Mouse (Mus musculus): ENCODE measurements around the gene Krt25. TPM values are rescaled to one million over a fixed set of nuclear protein-coding genes. Genes with fewer than 3 reads are reported as not detected.
A peak's percentile ranks its signal among the peaks of the same experiment; 100 is the strongest.

Krt25 gene
- polyA plus RNA-seq, 1 experiment from 2014 or later, result 0.12 TPM

GRCm38 (mm10) chr11:99292846-99293245 is 29.9 kb downstream of the Krt25 start:
- Histone ChIP-seq H3K4me3 (ENCODE audit: low read depth, low read length) (no peak overlapping the region), H3K36me3 (ENCODE audit: control insufficient read depth, insufficient read depth, low read length) (no peaks in the 10 kb centered on the region), H3K9ac (ENCODE audit: low read length) (no peak overlapping the region), H3K9me3 (ENCODE audit: control insufficient read depth, low read length) (no peaks in the 10 kb centered on the region), H3K27me3 (ENCODE audit: control insufficient read depth, insufficient read depth, low read length) (no peaks in the 10 kb centered on the region), H3K4me1 (replicated peaks; ENCODE audit: control insufficient read depth, insufficient read depth) (no peaks in the 10 kb centered on the region), H3K27ac (replicated peaks) (no peak overlapping the region), H3K4me2 (replicated peaks; ENCODE audit: low read depth) (no peak overlapping the region)
- WGBS, result 58% methylated on average over 5 of the region's 5 CpGs
- no peak for ATAC-seq (ENCODE audit: low FRiP score, low TSS enrichment)
- TF ChIP-seq CTCF (IDR thresholded peaks at IDR 0.05; ENCODE audit: low read depth) (peak; percentile 80), EP300 (optimal IDR thresholded peaks at IDR 0.05) (no peak)
- peak; percentile 41 for DNase-seq (ENCODE audit: low spot score)

DNA sequence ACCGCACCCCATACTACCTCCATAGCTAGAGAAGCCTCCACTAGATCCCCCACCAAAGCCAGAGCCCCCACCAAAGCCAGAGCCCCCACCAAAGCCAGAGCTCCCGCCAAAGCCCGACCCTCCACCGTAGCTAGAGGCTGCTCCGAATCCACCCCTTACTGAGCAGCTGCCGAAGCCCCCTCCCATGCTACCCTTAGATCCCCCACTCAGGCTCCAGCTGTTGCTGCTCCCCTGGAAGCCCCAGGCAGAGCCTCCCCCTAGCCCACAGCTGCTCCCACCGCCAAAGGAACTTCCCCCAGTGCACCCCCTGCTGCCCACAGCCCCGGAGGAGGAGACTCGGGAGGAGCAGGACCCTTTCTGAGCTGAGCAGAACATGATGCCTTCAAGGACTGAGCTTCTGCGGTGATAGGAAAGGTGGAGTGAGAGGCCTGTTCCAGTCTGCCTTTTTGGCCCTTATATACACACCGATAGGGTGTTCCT is 37.9 kb downstream of the Krt25 start, which contains the start of gene Krt24:
Gene Krt24 (minus strand): TSS at position 430 of the 480 bp plus-strand sequence.
- H3K9ac ChIP-seq (ENCODE audit: low read length), result no peak within 1 kb of the TSS
- no peaks in the 10 kb centered on the region for H3K4me1 ChIP-seq (replicated peaks; ENCODE audit: control insufficient read depth, insufficient read depth)
- DNase-seq (ENCODE audit: low spot score) (no peak), ATAC-seq (ENCODE audit: low FRiP score, low TSS enrichment) (no peak)
- no peaks in the 10 kb centered on the region for H3K9me3 ChIP-seq (ENCODE audit: control insufficient read depth, low read length)
- no peaks in the 10 kb centered on the region for H3K36me3 ChIP-seq (ENCODE audit: control insufficient read depth, insufficient read depth, low read length)
- no peak within 1 kb of the TSS for H3K27ac ChIP-seq (replicated peaks)
- H3K27me3 ChIP-seq (ENCODE audit: control insufficient read depth, insufficient read depth, low read length), result no peaks in the 10 kb centered on the region
- H3K4me3 ChIP-seq (ENCODE audit: low read depth, low read length), result no peak within 1 kb of the TSS
- no peak within 1 kb of the TSS for H3K4me2 ChIP-seq (replicated peaks; ENCODE audit: low read depth)
- TF ChIP-seq EP300 (optimal IDR thresholded peaks at IDR 0.05) (no peak), CTCF (IDR thresholded peaks at IDR 0.05; ENCODE audit: low read depth) (no peak)
- 43% methylated on average over 11 of the region's 11 CpGs for WGBS

- H3K36me3 ChIP-seq (ENCODE audit: control insufficient read depth, insufficient read depth, low read length), result no peaks in the 10 kb centered on the region
- no peak for TF ChIP-seq EP300 (optimal IDR thresholded peaks at IDR 0.05)
- TF ChIP-seq CTCF (IDR thresholded peaks at IDR 0.05; ENCODE audit: low read depth), result no peak
- no peaks in the 10 kb centered on the region for H3K4me1 ChIP-seq (replicated peaks; ENCODE audit: control insufficient read depth, insufficient read depth)
- no peaks in the 10 kb centered on the region for H3K27me3 ChIP-seq (ENCODE audit: control insufficient read depth, insufficient read depth, low read length)
- DNase-seq (ENCODE audit: low spot score) (no peak), ATAC-seq (ENCODE audit: low FRiP score, low TSS enrichment) (no peak)
- H3K9me3 ChIP-seq (ENCODE audit: control insufficient read depth, low read length), result no peaks in the 10 kb centered on the region
- H3K9ac ChIP-seq (ENCODE audit: low read length), result no peak overlapping the region
- H3K4me3 ChIP-seq (ENCODE audit: low read depth, low read length), result no peak overlapping the region
- no peak overlapping the region for H3K27ac ChIP-seq (replicated peaks)
- 76% methylated on average over 5 of the region's 5 CpGs for WGBS
- no peak overlapping the region for H3K4me2 ChIP-seq (replicated peaks; ENCODE audit: low read depth)
These were observed 38.7 kb downstream of the Krt25 start for GRCm38 (mm10) chr11:99284011-99284410.

DNA sequence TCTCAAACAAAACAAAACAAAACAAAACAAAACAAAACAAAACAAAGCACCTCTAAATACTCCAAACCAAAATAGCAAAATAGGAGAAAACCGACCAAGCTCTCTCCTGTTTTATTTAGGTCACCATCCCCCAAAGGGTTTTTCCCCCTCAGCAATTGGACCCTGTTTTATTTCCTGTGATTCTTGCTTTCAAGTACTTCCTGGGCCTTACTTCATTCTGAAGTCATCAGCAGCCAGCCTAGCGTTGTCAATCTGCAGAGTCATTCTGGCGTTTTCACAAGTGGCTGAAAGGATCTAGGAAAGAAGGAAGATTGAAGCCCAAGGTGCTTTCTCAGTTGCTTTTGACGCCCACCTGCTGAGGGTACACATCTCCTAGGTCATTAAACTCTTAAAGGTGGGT is 39.4 kb downstream of the Krt25 start:
- H3K27ac ChIP-seq (replicated peaks), result no peak overlapping the region
- no peaks in the 10 kb centered on the region for H3K9me3 ChIP-seq (ENCODE audit: control insufficient read depth, low read length)
- TF ChIP-seq CTCF (IDR thresholded peaks at IDR 0.05; ENCODE audit: low read depth) (no peak), EP300 (optimal IDR thresholded peaks at IDR 0.05) (no peak)
- DNase-seq (ENCODE audit: low spot score) (no peak), ATAC-seq (ENCODE audit: low FRiP score, low TSS enrichment) (no peak)
- no peak overlapping the region for H3K9ac ChIP-seq (ENCODE audit: low read length)
- H3K4me2 ChIP-seq (replicated peaks; ENCODE audit: low read depth), result no peak overlapping the region
- H3K36me3 ChIP-seq (ENCODE audit: control insufficient read depth, insufficient read depth, low read length), result no peaks in the 10 kb centered on the region
- H3K27me3 ChIP-seq (ENCODE audit: control insufficient read depth, insufficient read depth, low read length), result no peaks in the 10 kb centered on the region
- H3K4me3 ChIP-seq (ENCODE audit: low read depth, low read length), result no peak overlapping the region
- H3K4me1 ChIP-seq (replicated peaks; ENCODE audit: control insufficient read depth, insufficient read depth), result no peaks in the 10 kb centered on the region
- 52% methylated on average over 4 of the region's 4 CpGs for WGBS

GRCm38 (mm10) chr11:99281116-99281515 is 41.6 kb downstream of the Krt25 start:
- no peaks in the 10 kb centered on the region for H3K4me1 ChIP-seq (replicated peaks; ENCODE audit: control insufficient read depth, insufficient read depth)
- no peak overlapping the region for H3K4me3 ChIP-seq (ENCODE audit: low read depth, low read length)
- TF ChIP-seq EP300 (optimal IDR thresholded peaks at IDR 0.05) (no peak), CTCF (IDR thresholded peaks at IDR 0.05; ENCODE audit: low read depth) (no peak)
- H3K36me3 ChIP-seq (ENCODE audit: control insufficient read depth, insufficient read depth, low read length), result no peaks in the 10 kb centered on the region
- no peak for ATAC-seq (ENCODE audit: low FRiP score, low TSS enrichment)
- WGBS, result 72% methylated on average over 9 of the region's 9 CpGs
- no peak overlapping the region for H3K9ac ChIP-seq (ENCODE audit: low read length)
- H3K27me3 ChIP-seq (ENCODE audit: control insufficient read depth, insufficient read depth, low read length), result no peaks in the 10 kb centered on the region
- no peaks in the 10 kb centered on the region for H3K9me3 ChIP-seq (ENCODE audit: control insufficient read depth, low read length)
- DNase-seq (ENCODE audit: low spot score), result no peak
- no peak overlapping the region for H3K4me2 ChIP-seq (replicated peaks; ENCODE audit: low read depth)
- H3K27ac ChIP-seq (replicated peaks), result no peak overlapping the region

GRCm38 (mm10) chr11:99279986-99280385 is 42.8 kb downstream of the Krt25 start:
- Histone ChIP-seq H3K4me3 (ENCODE audit: low read depth, low read length) (no peak overlapping the region), H3K4me1 (replicated peaks; ENCODE audit: control insufficient read depth, insufficient read depth) (no peaks in the 10 kb centered on the region), H3K27ac (replicated peaks) (no peak overlapping the region), H3K9me3 (ENCODE audit: control insufficient read depth, low read length) (no peaks in the 10 kb centered on the region), H3K36me3 (ENCODE audit: control insufficient read depth, insufficient read depth, low read length) (no peaks in the 10 kb centered on the region), H3K4me2 (replicated peaks; ENCODE audit: low read depth) (no peak overlapping the region), H3K27me3 (ENCODE audit: control insufficient read depth, insufficient read depth, low read length) (no peaks in the 10 kb centered on the region), H3K9ac (ENCODE audit: low read length) (no peak overlapping the region)
- 59% methylated on average over 5 of the region's 5 CpGs for WGBS
- TF ChIP-seq CTCF (IDR thresholded peaks at IDR 0.05; ENCODE audit: low read depth), result no peak
- TF ChIP-seq EP300 (optimal IDR thresholded peaks at IDR 0.05), result no peak
- DNase-seq (ENCODE audit: low spot score), result no peak
- ATAC-seq (ENCODE audit: low FRiP score, low TSS enrichment), result no peak
